Mouse (Mus musculus) midbrain, embryonic 14.5 days (tissue): ENCODE measurements around the gene Rnf212b. TPM values are rescaled to one million over a fixed set of nuclear protein-coding genes. Genes with fewer than 3 reads are reported as not detected.

Experiments used
- ATAC-seq: fragments of 200-750 bp; cut with Nextera tagmentation; 2 replicates; pipeline ENCODE4 v1.8.0; 2017; ENCODE audit warnings: moderate number of reproducible peaks, moderate library complexity; ENCODE audit not compliant: low FRiP score, low TSS enrichment
- DNase-seq: peaks from one replicate; pipeline ENCODE4 v3.0.0-alpha.2; 2015
- H3K27ac ChIP-seq: fragments of 300-500 bp; sonication (generic); replicated peaks from 2 replicates; pipeline ENCODE4 v1.5.1; 2014; ENCODE audit warnings: mild to moderate bottlenecking, low read depth, low read length, moderate library complexity
- H3K27me3 ChIP-seq: fragments of 300-500 bp; sonication (generic); 2 replicates; pipeline ENCODE4 v1.6.1; 2014; ENCODE audit warnings: low read length, control low read depth, mixed read lengths; ENCODE audit not compliant: control insufficient read depth, insufficient read depth
- H3K36me3 ChIP-seq: fragments of 300-500 bp; sonication (generic); 2 replicates; pipeline ENCODE4 v1.6.1; 2014; ENCODE audit warnings: low read length, control low read depth; ENCODE audit not compliant: control insufficient read depth, insufficient read depth
- H3K4me1 ChIP-seq: fragments of 300-500 bp; sonication (generic); 2 replicates; pipeline ENCODE4 v1.6.1; 2014; ENCODE audit warnings: mild to moderate bottlenecking, antibody characterized with exemption, low read length, control low read depth; ENCODE audit not compliant: control insufficient read depth, insufficient read depth
- H3K4me2 ChIP-seq: fragments of 300-500 bp; sonication (generic); 2 replicates; pipeline ENCODE4 v1.6.1; 2014; ENCODE audit warnings: mild to moderate bottlenecking, low read length, moderate library complexity
- H3K4me3 ChIP-seq: fragments of 300-500 bp; sonication (generic); replicated peaks from 2 replicates; pipeline ENCODE4 v1.5.1; 2014; ENCODE audit warnings: low read depth, low read length
- H3K9ac ChIP-seq: fragments of 300-500 bp; sonication (generic); replicated peaks from 2 replicates; pipeline ENCODE4 v1.6.1; 2014; ENCODE audit warnings: mild to moderate bottlenecking, low read length, moderate library complexity
- H3K9me3 ChIP-seq: fragments of 300-500 bp; sonication (generic); 2 replicates; pipeline ENCODE4 v1.6.1; 2016; ENCODE audit warnings: low read length, control low read depth, mixed read lengths; ENCODE audit not compliant: control insufficient read depth
- WGBS: fragments of 180-500 bp; shearing (Covaris S2); extraction: QIAGEN DNeasy Blood & Tissue Kit; methylation state at CpG from one replicate; pipeline ENCODE4 v1.1.7; 2014; 5-methylcytosine and 5-hydroxymethylcytosine counted together
- polyA plus RNA-seq: library from polyadenylated mRNA; unstranded; fragments of >200 nt; fragmentation: Nextera tagmentation; extraction: Ambion mirVana; gene quantifications from 2 replicates; pipeline ENCODE4 v1.2.1, GENCODE M21; 2014

The Rnf212b gene
- polyA plus RNA-seq, 1 experiment from 2014 or later: not detected

GRCm38 (mm10) chr14:54792166-54792565 lies 21.8 kb upstream of the Rnf212b start:
- no peak overlapping the region for H3K4me2 ChIP-seq
- no peak overlapping the region for H3K4me3 ChIP-seq
- ATAC-seq: no peak
- H3K36me3 ChIP-seq: no peaks in the 10 kb centered on the region
- H3K27ac ChIP-seq: no peak overlapping the region
- H3K9ac ChIP-seq: no peak overlapping the region
- no peak for DNase-seq
- no peaks in the 10 kb centered on the region for H3K27me3 ChIP-seq
- H3K4me1 ChIP-seq: no peaks in the 10 kb centered on the region
- 73% methylated on average over 6 of the region's 6 CpGs for WGBS
- no peaks in the 10 kb centered on the region for H3K9me3 ChIP-seq

DNA sequence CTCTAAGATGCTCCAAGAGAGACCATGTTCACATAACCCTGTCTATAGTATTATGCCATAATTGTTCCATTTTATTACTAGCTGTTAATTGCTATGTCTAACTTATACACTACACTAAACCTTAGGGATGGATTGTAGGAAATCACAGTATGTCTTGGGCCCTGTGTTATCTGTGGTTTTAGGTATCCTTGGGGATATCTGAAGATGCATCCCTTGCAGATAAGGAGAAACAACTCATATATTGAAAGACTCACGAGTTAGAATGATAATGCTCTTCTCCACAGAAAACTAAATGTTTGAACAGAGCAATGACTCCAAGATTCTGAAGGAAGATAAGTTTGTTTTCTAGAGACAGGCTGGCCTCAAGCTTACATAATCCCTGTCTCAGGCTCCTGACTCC lies 20.6 kb upstream of the Rnf212b start:
- H3K27me3 ChIP-seq: no peaks in the 10 kb centered on the region
- ATAC-seq (no peak), DNase-seq (no peak)
- H3K9ac ChIP-seq: no peak overlapping the region
- H3K27ac ChIP-seq: no peak overlapping the region
- H3K36me3 ChIP-seq: no peaks in the 10 kb centered on the region
- no peaks in the 10 kb centered on the region for H3K4me1 ChIP-seq
- H3K4me3 ChIP-seq: no peak overlapping the region
- no peak overlapping the region for H3K4me2 ChIP-seq
- WGBS: 83% methylated on average over 1 of the region's 1 CpGs
- H3K9me3 ChIP-seq: no peaks in the 10 kb centered on the region

GRCm38 (mm10) chr14:54793894-54794830 lies 19.8 kb upstream of the Rnf212b start:
- no peaks in the 10 kb centered on the region for H3K27me3 ChIP-seq
- no peak overlapping the region for H3K4me2 ChIP-seq
- H3K9ac ChIP-seq: no peak overlapping the region
- 83% methylated on average over 8 of the region's 8 CpGs for WGBS
- no peak overlapping the region for H3K4me3 ChIP-seq
- DNase-seq: no peak
- H3K36me3 ChIP-seq: no peaks in the 10 kb centered on the region
- ATAC-seq: no peak
- H3K4me1 ChIP-seq: no peaks in the 10 kb centered on the region
- H3K27ac ChIP-seq: no peak overlapping the region
- no peaks in the 10 kb centered on the region for H3K9me3 ChIP-seq

GRCm38 (mm10) chr14:54795901-54796300 lies 18.0 kb upstream of the Rnf212b start:
- WGBS: 76% methylated on average over 1 of the region's 1 CpGs

GRCm38 (mm10) chr14:54796760-54797159 lies 17.2 kb upstream of the Rnf212b start:
- no peaks in the 10 kb centered on the region for H3K9me3 ChIP-seq
- H3K4me1 ChIP-seq: no peaks in the 10 kb centered on the region
- 94% methylated on average over 15 of the region's 15 CpGs for WGBS
- DNase-seq (no peak), ATAC-seq (no peak)
- H3K4me3 ChIP-seq: no peak overlapping the region
- H3K4me2 ChIP-seq: no peak overlapping the region
- H3K9ac ChIP-seq: no peak overlapping the region
- H3K36me3 ChIP-seq: no peaks in the 10 kb centered on the region
- no peak overlapping the region for H3K27ac ChIP-seq
- no peaks in the 10 kb centered on the region for H3K27me3 ChIP-seq

More at GRCm38 (mm10) chr14:54795901-54796300, 18.0 kb upstream of the Rnf212b start:
- Histone ChIP-seq H3K4me1 (no peaks in the 10 kb centered on the region), H3K9ac (no peak overlapping the region), H3K27ac (no peak overlapping the region), H3K4me3 (no peak overlapping the region), H3K27me3 (no peaks in the 10 kb centered on the region), H3K36me3 (no peaks in the 10 kb centered on the region), H3K9me3 (no peaks in the 10 kb centered on the region), H3K4me2 (no peak overlapping the region)
- no peak for DNase-seq
- no peak for ATAC-seq

DNA sequence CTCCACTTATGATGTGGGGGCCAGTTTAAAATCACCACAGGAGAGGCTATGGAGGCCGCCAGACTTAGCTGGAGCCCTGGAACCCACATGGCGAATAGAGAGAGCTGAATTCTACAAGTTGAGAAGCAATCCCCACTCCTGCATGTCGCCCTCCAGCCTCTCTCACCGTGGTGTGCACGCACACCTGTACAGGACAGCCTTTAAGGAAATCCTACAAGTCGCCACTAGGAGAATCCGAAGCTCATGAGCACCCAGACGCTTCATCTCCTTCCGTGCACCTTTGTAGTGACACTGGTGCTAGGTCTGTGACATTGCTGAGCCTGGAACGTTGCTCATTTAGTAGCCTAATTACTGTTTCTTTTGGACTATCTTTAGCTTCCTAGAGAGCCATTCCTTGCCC lies 14.3 kb upstream of the Rnf212b start:
- WGBS: 61% methylated on average over 10 of the region's 10 CpGs
- DNase-seq (no peak), ATAC-seq (no peak)
- Histone ChIP-seq H3K36me3 (no peaks in the 10 kb centered on the region), H3K27me3 (no peaks in the 10 kb centered on the region), H3K9me3 (no peaks in the 10 kb centered on the region), H3K4me1 (no peaks in the 10 kb centered on the region), H3K9ac (no peak overlapping the region), H3K4me2 (no peak overlapping the region), H3K4me3 (no peak overlapping the region), H3K27ac (no peak overlapping the region)

GRCm38 (mm10) chr14:54802428-54802827 lies 11.5 kb upstream of the Rnf212b start:
- WGBS: 87% methylated on average over 4 of the region's 4 CpGs
- no peak overlapping the region for H3K9ac ChIP-seq
- H3K4me1 ChIP-seq: no peaks in the 10 kb centered on the region
- ATAC-seq (no peak), DNase-seq (no peak)
- no peaks in the 10 kb centered on the region for H3K9me3 ChIP-seq
- H3K36me3 ChIP-seq: no peaks in the 10 kb centered on the region
- H3K4me3 ChIP-seq: no peak overlapping the region
- H3K27me3 ChIP-seq: no peaks in the 10 kb centered on the region
- H3K27ac ChIP-seq: no peak overlapping the region
- H3K4me2 ChIP-seq: no peak overlapping the region

GRCm38 (mm10) chr14:54806124-54806523 lies 7.8 kb upstream of the Rnf212b start:
- H3K27ac ChIP-seq: no peak overlapping the region
- no peak overlapping the region for H3K9ac ChIP-seq
- no peaks in the 10 kb centered on the region for H3K27me3 ChIP-seq
- H3K4me1 ChIP-seq: no peaks in the 10 kb centered on the region
- H3K36me3 ChIP-seq: no peaks in the 10 kb centered on the region
- H3K9me3 ChIP-seq: no peaks in the 10 kb centered on the region
- no peak overlapping the region for H3K4me3 ChIP-seq
- ATAC-seq: no peak
- no peak overlapping the region for H3K4me2 ChIP-seq
- 87% methylated on average over 4 of the region's 4 CpGs for WGBS
- no peak for DNase-seq
